Mouse (Mus musculus) embryonic facial prominence, embryonic 12.5 days (tissue): ENCODE data around the gene Necap1. TPM values are rescaled to one million over a fixed set of nuclear protein-coding genes. Genes with fewer than 3 reads are reported as not detected.
A peak's percentile ranks its signal among the peaks of the same experiment; 100 is the strongest.

Experiments
- ATAC-seq: fragments of 200-750 bp; cut with Nextera tagmentation; 2 replicates; pipeline ENCODE4 v1.8.0; 2017; ENCODE audit not compliant: insufficient number of reproducible peaks, insufficient read depth, low FRiP score, low TSS enrichment
- H3K27ac ChIP-seq: fragments of 300-500 bp; sonication (generic); 2 replicates; pipeline ENCODE4 v1.5.1; 2016; ENCODE audit warnings: mild to moderate bottlenecking
- H3K27me3 ChIP-seq: fragments of 300-500 bp; sonication (generic); 2 replicates; pipeline ENCODE4 v1.6.1; 2016; ENCODE audit warnings: mild to moderate bottlenecking, moderate library complexity
- H3K36me3 ChIP-seq: fragments of 300-500 bp; sonication (generic); 2 replicates; pipeline ENCODE4 v1.6.1; 2016; ENCODE audit warnings: mild to moderate bottlenecking
- H3K4me1 ChIP-seq: fragments of 300-500 bp; sonication (generic); 2 replicates; pipeline ENCODE4 v1.6.1; 2016
- H3K4me2 ChIP-seq: fragments of 300-500 bp; sonication (generic); replicated peaks from 2 replicates; pipeline ENCODE4 v1.6.1; 2016; ENCODE audit warnings: mild to moderate bottlenecking, moderate library complexity
- H3K4me3 ChIP-seq: fragments of 300-500 bp; sonication (generic); 2 replicates; pipeline ENCODE4 v1.5.1; 2016; ENCODE audit warnings: mild to moderate bottlenecking
- H3K9ac ChIP-seq: fragments of 300-500 bp; sonication (generic); 2 replicates; pipeline ENCODE4 v1.6.1; 2016; ENCODE audit warnings: mild to moderate bottlenecking, moderate library complexity
- H3K9me3 ChIP-seq: fragments of 300-500 bp; sonication (generic); 2 replicates; pipeline ENCODE4 v1.6.1; 2016; ENCODE audit warnings: mild to moderate bottlenecking, moderate library complexity
- WGBS: fragments of 180-500 bp; shearing (Covaris S2); methylation state at CpG from one replicate; pipeline ENCODE4 v1.1.7; 2016; 5-methylcytosine and 5-hydroxymethylcytosine counted together
- polyA plus RNA-seq: library from polyadenylated mRNA; unstranded; fragments of >200 nt; fragmentation: Nextera tagmentation; extraction: Ambion mirVana; gene quantifications from 2 replicates; pipeline ENCODE4 v1.2.1, GENCODE M21; 2016

Necap1 gene
- polyA plus RNA-seq, 1 experiment from 2014 or later: 65.4 TPM

DNA sequence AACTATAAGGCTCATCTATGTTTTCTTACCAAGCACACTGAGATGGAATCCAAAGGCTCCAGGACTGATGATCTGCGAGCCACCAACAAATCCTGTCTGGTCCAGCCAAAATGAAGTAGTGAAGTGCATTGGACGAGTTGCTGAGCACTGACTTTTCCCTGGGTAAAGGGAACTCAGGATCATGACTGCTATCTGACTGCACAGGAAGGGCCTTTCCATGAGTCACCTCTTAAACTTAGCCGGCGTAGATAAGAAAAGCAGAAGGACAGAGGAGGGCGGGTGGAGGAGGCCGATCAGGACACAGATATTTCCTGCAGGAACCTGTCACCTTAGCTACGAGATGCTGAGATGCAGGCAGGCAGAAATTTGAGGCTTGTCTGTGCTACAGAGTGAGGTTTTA lies 18.3 kb upstream of the Necap1 start, which contains the start of gene C3ar1:
Gene C3ar1, minus strand, starts transcription at position 207 of the 400 bp plus-strand sequence.
- ATAC-seq: no peak
- 81% methylated on average over 7 of the region's 7 CpGs for WGBS

DNA sequence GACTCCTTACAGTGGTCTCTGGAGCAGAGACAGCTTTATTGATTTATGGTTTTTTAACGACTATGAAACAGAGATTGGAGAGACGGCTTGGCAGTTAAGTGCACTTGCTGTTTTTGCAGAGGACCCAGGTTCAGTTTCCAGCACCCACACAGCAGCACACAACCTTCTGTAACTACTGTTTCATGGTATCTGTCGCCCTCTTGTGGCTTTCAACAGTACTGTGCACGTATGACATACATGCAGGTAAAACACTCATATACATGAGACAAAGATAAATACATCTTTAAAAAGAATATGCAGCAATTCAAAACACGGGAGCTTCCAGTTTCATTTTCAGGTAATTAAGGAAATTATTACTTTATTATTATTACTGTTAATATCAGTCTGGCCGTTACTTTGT lies 11.8 kb upstream of the Necap1 start:
- Histone ChIP-seq H3K27ac (no peak overlapping the region), H3K4me2 (no peak overlapping the region), H3K4me1 (no peaks in the 10 kb centered on the region), H3K27me3 (no peaks in the 10 kb centered on the region), H3K9ac (no peak overlapping the region), H3K9me3 (peaks cover 12% of the 10 kb centered on the region; the same call in 1 of the 2 replicates), H3K4me3 (no peak overlapping the region), H3K36me3 (no peaks in the 10 kb centered on the region)
- WGBS: 81% methylated on average over 6 of the region's 6 CpGs
- no peak for ATAC-seq

More for the DNA sequence above, 18.3 kb upstream of the Necap1 start, which contains the start of gene C3ar1:
- no peak within 1 kb of the TSS for H3K9ac ChIP-seq
- no peak within 1 kb of the TSS for H3K4me3 ChIP-seq
- no peak within 1 kb of the TSS for H3K27ac ChIP-seq
- 0 out of 2 replicates have a peak, but pooled peaks cover 3% of the 10 kb centered on the region for H3K9me3 ChIP-seq
- H3K27me3 ChIP-seq: no peaks in the 10 kb centered on the region
- H3K4me2 ChIP-seq: no peak within 1 kb of the TSS
- H3K36me3 ChIP-seq: no peaks in the 10 kb centered on the region
- H3K4me1 ChIP-seq: no peaks in the 10 kb centered on the region

DNA sequence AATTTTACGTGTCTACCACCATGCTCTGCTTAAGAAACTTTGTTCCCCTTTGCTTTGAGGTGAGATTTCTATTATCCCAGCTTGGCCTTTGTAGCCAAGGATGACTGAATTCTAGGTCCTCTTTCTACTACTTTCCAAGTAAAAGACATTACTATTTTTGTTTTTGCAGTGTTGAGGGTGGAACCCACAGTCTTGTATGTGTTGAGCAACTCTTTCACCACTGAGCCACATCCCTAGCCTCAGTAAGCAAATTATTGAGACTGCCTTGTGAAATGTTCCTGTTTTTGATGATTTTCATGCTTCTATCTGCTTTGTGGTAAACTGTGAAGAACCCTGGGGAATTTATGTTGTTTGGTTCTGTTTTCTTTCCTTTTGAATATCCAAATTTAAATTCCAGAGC lies 11.4 kb upstream of the Necap1 start:
- no peak overlapping the region for H3K4me2 ChIP-seq
- no peaks in the 10 kb centered on the region for H3K36me3 ChIP-seq
- no peak for ATAC-seq
- H3K4me1 ChIP-seq: no peaks in the 10 kb centered on the region
- no peak overlapping the region for H3K27ac ChIP-seq
- no peaks in the 10 kb centered on the region for H3K27me3 ChIP-seq
- peaks cover 12% of the 10 kb centered on the region; the same call in 1 of the 2 replicates for H3K9me3 ChIP-seq
- no peak overlapping the region for H3K4me3 ChIP-seq
- H3K9ac ChIP-seq: no peak overlapping the region
- WGBS: 87% methylated on average over 1 of the region's 1 CpGs

DNA sequence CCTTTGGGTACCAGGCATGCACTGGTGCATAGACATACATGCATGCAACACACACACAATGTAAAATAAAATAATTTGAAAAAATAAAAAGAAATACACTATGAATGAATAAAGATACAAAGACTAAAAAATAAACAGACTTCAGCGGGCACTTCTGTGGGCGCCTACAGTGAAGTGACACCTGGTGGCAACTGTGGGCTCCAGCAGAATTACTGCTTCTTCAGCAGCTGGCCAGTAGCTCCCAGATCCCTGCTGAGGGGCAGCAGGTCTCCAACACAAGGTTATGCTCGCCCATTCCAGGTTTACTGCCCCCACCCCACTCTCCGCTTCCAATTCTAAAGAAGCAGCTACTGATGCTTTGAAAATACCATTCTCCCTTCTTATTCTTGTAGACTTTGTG lies 6.4 kb upstream of the Necap1 start:
- H3K4me2 ChIP-seq: no peak overlapping the region
- no peak overlapping the region for H3K27ac ChIP-seq
- no peaks in the 10 kb centered on the region for H3K36me3 ChIP-seq
- no peak for ATAC-seq
- H3K9me3 ChIP-seq: no peaks in the 10 kb centered on the region
- no peaks in the 10 kb centered on the region for H3K4me1 ChIP-seq
- H3K9ac ChIP-seq: no peak overlapping the region
- WGBS: 71% methylated on average over 4 of the region's 4 CpGs
- H3K4me3 ChIP-seq: no peak overlapping the region
- H3K27me3 ChIP-seq: no peaks in the 10 kb centered on the region

DNA sequence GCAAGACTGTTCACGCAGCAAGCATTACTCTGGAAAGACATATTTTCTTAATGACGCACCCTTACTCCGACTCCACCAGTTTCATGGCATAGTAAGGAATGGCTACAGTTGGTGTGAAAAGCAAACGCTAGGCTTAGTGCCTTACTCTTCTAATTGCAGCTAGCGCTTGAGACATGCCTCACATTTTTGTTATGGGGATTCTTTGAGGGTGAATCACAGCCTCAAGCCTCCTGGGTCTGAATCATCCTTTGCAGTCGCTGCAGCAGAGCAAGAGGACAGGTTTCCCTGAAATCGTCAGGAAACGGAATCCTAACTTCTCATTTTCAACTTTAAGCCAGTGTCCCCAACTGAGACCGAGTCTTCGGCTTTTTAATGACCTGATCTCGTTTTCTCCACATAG lies 4.4 kb upstream of the Necap1 start:
- H3K4me1 ChIP-seq: no peaks in the 10 kb centered on the region
- no peak overlapping the region for H3K4me2 ChIP-seq
- no peak overlapping the region for H3K27ac ChIP-seq
- WGBS: 80% methylated on average over 11 of the region's 11 CpGs
- H3K36me3 ChIP-seq: no peaks in the 10 kb centered on the region
- H3K9me3 ChIP-seq: no peaks in the 10 kb centered on the region
- H3K4me3 ChIP-seq: no peak overlapping the region
- H3K27me3 ChIP-seq: no peaks in the 10 kb centered on the region
- ATAC-seq: no peak
- no peak overlapping the region for H3K9ac ChIP-seq

DNA sequence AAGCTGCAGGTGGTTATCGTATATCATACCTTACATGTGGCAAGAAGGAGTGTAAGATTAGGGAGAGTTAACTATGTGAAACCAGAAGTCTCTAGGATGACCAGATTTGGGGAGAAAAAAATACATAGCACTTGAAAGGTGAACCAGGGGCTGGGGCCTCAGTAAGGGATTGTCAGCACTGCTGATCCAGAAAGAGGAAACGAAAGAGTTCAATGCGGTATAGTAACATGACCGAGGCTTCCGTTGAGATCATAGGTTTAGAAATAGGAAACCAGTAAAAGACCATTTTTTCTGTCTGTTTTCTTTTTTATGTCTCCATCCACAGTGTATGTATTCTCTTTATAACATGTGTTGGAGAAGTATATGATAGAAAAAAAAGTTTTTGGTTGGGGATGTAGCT lies 1.5 kb upstream of the Necap1 start:
- WGBS: 96% methylated on average over 5 of the region's 5 CpGs
- ATAC-seq: no peak
- no peak overlapping the region for H3K4me3 ChIP-seq
- H3K9ac ChIP-seq: no peak overlapping the region
- no peaks in the 10 kb centered on the region for H3K27me3 ChIP-seq
- H3K36me3 ChIP-seq: no peaks in the 10 kb centered on the region
- no peaks in the 10 kb centered on the region for H3K9me3 ChIP-seq
- H3K4me1 ChIP-seq: peaks cover 4% of the 10 kb centered on the region
- no peak overlapping the region for H3K4me2 ChIP-seq
- H3K27ac ChIP-seq: no peak overlapping the region

DNA sequence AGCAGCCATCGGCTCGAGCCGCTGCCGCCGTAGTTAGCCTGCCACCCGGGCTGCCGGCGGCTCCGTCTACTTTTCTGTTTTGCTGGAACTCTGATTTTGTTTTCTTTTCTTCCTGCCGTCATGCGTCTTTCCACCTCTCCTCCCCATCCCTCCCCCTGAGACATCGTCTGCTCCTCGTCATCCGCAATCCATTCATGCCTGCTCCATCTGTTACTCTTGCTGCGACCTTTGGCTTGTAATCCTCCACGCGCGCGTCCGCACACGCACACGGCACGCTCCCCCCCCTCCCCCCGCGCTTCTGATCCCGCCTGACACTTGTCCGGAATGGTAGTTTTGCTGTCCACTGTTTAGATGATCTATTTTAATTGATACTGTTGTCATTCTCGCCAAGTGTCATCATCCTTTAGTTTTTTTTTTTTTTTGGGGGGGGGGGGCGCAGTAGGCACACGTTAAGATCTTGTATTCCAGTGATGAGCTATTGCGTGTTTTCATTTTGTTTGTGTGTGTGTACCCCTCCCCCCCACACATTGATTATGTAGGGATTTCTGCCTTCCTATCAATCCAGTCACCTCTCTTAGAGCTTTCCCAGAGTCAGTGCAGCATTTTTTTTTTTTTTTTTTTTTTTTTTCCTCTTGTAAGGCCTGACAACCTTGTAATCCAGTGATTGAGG lies 581 bp downstream of the Necap1 start:
- no peaks in the 10 kb centered on the region for H3K27me3 ChIP-seq
- peaks cover 4% of the 10 kb centered on the region for H3K4me1 ChIP-seq
- peak overlapping the region; percentile 54 for H3K4me2 ChIP-seq
- WGBS: under 1% methylated on average over 31 of the region's 31 CpGs
- H3K36me3 ChIP-seq: 0 out of 2 replicates have a peak, but pooled peaks cover 5% of the 10 kb centered on the region
- H3K9ac ChIP-seq: peak overlapping the region; percentile 83
- peak; percentile 72 for ATAC-seq
- peak overlapping the region; percentile 83 for H3K27ac ChIP-seq
- H3K4me3 ChIP-seq: peak overlapping the region; percentile 88
- no peaks in the 10 kb centered on the region for H3K9me3 ChIP-seq

DNA sequence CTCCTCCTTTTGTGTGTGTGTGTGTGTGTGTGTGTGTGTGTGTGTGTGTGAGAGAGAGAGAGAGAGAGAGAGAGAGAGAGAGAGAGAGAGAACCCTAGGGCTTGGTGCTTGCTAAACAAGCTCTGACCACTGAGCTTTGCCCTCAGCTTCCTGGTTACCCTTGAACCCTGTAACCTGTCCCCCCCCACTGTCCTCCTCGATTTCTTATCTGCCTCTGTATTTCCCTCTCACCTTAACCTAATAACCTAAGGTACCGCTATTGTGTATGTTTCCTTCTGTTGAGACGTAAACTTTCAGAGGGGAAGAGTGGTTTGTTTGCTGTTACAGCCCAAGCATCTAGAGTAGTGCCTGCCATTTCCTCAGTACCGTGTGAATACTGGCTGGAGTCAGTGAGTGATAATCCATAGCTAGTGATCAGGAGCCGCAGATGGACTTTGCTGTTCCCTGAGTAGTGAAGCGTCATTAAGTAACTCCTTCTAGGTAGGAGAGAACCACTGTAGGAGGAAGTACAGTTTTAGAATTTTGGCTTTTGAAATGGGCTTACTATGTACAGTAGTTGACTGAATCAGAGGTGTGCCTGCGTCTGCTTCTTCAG lies 5.0 kb downstream of the Necap1 start:
- H3K36me3 ChIP-seq: peaks cover 39% of the 10 kb centered on the region
- WGBS: 92% methylated on average over 7 of the region's 7 CpGs

DNA sequence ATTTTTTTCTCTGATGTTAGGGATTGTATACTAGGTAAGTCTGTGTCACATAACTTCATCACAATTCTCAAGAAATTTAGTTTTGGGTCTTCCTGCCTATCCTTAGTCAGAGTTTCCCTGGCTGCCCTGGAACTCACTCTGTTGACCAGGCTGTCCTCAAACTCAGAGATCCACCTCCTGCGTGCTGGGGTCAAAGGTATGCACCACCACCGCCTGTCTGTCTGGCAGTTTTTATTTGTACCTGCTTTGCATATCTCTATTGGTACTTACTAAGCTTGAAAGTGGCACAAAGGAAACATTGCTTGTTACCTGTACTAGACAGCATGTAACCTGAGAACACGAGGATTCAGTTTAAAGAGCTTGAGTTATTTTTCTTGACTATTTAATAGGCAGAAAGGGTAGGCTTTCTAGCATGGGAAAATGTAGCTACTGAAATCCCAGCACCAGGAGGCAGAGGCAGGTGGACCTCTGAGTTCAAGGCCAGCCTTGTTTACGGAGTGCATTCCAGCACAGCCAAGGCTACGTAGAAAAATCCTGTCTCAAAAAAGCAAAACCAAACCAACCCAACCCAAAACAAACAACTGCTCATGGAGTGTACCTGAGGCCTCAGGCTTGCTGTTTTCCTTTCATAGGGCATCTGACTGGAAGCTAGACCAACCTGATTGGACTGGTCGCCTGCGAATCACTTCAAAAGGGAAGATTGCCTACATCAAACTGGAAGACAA lies 5.7 kb downstream of the Necap1 start:
- peaks cover 46% of the 10 kb centered on the region for H3K36me3 ChIP-seq
- no peak for ATAC-seq

More for the DNA sequence above, 5.0 kb downstream of the Necap1 start:
- ATAC-seq: no peak
- Histone ChIP-seq H3K9ac (no peak overlapping the region), H3K27me3 (no peaks in the 10 kb centered on the region), H3K4me1 (peaks cover 4% of the 10 kb centered on the region), H3K27ac (no peak overlapping the region), H3K9me3 (no peaks in the 10 kb centered on the region), H3K4me3 (no peak overlapping the region), H3K4me2 (no peak overlapping the region)

DNA sequence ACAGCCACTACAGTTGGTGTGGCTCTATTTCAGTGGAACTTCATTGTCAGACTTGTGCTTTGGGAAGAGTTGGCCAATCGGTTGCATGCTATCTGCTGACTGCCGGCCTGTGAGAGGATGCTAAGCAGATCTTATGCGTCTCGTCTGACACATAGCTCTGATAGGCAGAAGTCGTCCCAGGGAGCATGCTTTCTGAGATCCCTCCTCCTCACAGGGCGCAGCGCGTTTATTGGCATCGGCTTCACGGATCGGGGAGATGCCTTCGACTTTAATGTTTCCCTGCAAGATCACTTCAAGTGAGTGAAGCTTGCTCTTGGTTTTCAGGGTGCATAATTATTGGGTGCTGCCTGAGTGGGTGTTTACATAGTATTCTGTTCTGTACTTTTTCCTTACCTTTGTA lies 7.0 kb downstream of the Necap1 start:
- no peak overlapping the region for H3K27ac ChIP-seq
- 90% methylated on average over 12 of the region's 12 CpGs for WGBS

More for the DNA sequence above, 5.7 kb downstream of the Necap1 start:
- no peaks in the 10 kb centered on the region for H3K27me3 ChIP-seq
- WGBS: 91% methylated on average over 7 of the region's 7 CpGs
- no peak overlapping the region for H3K4me3 ChIP-seq
- H3K27ac ChIP-seq: no peak overlapping the region
- no peaks in the 10 kb centered on the region for H3K9me3 ChIP-seq
- no peak overlapping the region for H3K9ac ChIP-seq
- peaks cover 4% of the 10 kb centered on the region for H3K4me1 ChIP-seq
- no peak overlapping the region for H3K4me2 ChIP-seq

DNA sequence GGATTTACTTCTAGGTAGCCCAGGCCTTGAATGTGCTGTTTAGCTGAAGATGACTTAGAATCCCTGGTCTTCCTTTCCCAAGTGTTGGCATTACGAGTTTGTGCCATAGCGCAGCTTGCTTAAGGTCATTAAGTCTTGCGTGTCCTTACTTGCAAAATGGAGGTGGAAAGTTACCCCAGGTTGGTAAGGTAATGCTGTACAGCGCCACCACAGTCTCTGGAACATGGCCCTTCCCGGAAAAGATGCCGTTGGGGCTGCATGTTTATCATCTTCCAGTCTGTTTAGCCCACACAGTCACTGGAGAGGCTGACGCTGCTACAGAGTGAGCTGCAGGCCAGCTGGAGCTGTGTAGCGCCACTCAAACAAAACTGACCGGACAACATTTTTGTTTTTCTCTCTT lies 9.3 kb downstream of the Necap1 start:
- 90% methylated on average over 9 of the region's 9 CpGs for WGBS
- Histone ChIP-seq H3K9ac (no peak overlapping the region), H3K36me3 (peaks cover 75% of the 10 kb centered on the region), H3K4me2 (no peak overlapping the region), H3K27ac (no peak overlapping the region), H3K4me3 (no peak overlapping the region), H3K4me1 (no peaks in the 10 kb centered on the region), H3K27me3 (no peaks in the 10 kb centered on the region), H3K9me3 (no peaks in the 10 kb centered on the region; the same call in 1 of the 2 replicates)
- ATAC-seq: no peak

More for the DNA sequence above, 7.0 kb downstream of the Necap1 start:
- no peaks in the 10 kb centered on the region for H3K4me1 ChIP-seq
- no peaks in the 10 kb centered on the region for H3K9me3 ChIP-seq
- H3K9ac ChIP-seq: no peak overlapping the region
- no peak overlapping the region for H3K4me2 ChIP-seq
- H3K4me3 ChIP-seq: no peak overlapping the region
- no peak for ATAC-seq
- H3K27me3 ChIP-seq: no peaks in the 10 kb centered on the region
- peaks cover 55% of the 10 kb centered on the region for H3K36me3 ChIP-seq

DNA sequence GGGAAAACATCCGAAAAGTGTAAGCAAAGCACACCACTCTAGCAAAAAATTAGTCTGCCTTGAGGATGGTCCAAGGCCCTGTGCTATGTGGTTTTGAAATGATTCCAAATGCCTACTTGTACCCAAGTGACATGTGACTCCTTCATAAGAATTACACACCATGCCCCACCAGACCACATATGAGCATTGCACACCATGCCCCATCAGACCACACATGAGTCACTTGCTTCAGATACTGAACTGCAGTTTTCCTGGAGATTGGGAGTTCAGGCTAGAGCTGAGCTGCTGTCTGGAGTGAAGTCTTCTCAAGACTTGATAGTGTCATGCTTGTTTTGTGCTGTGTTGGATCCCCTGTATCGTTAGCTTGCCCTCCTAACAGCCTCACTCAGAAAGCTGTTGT lies 15.3 kb downstream of the Necap1 start:
- Histone ChIP-seq H3K4me1 (no peaks in the 10 kb centered on the region), H3K4me2 (no peak overlapping the region), H3K27ac (no peak overlapping the region), H3K9me3 (no peaks in the 10 kb centered on the region; the same call in 1 of the 2 replicates), H3K36me3 (peaks cover 61% of the 10 kb centered on the region), H3K9ac (no peak overlapping the region), H3K4me3 (no peak overlapping the region), H3K27me3 (no peaks in the 10 kb centered on the region)
- no peak for ATAC-seq
- WGBS: 91% methylated on average over 2 of the region's 2 CpGs
